Mouse (Mus musculus) liver, embryonic 16.5 days (tissue): ENCODE measurements around the gene R3hdm2. TPM values are rescaled to one million over a fixed set of nuclear protein-coding genes. Genes with fewer than 3 reads are reported as not detected.

Source experiments
- ATAC-seq: fragments of 200-750 bp; cut with Nextera tagmentation; 2 replicates; pipeline ENCODE4 v1.8.0; 2017; ENCODE audit warnings: low read depth, mild to moderate bottlenecking, moderate number of reproducible peaks, moderate library complexity
- H3K27ac ChIP-seq: fragments of 300-500 bp; sonication (generic); 2 replicates; pipeline ENCODE4 v1.5.1; 2014; ENCODE audit warnings: mild to moderate bottlenecking, low read length
- H3K27me3 ChIP-seq: fragments of 300-500 bp; sonication (generic); 2 replicates; pipeline ENCODE4 v1.6.1; 2014; ENCODE audit warnings: low read depth, low read length, mixed read lengths; ENCODE audit not compliant: control insufficient read depth, insufficient read depth
- H3K36me3 ChIP-seq: fragments of 300-500 bp; sonication (generic); 2 replicates; pipeline ENCODE4 v1.6.1; 2014; ENCODE audit warnings: mild to moderate bottlenecking; ENCODE audit not compliant: control insufficient read depth, insufficient read depth
- H3K4me1 ChIP-seq: fragments of 300-500 bp; sonication (generic); 2 replicates; pipeline ENCODE4 v1.6.1; 2014; ENCODE audit warnings: low read depth, low read length, mixed read lengths; ENCODE audit not compliant: control insufficient read depth
- H3K4me2 ChIP-seq: fragments of 300-500 bp; sonication (generic); 2 replicates; pipeline ENCODE4 v1.6.1; 2014; ENCODE audit warnings: low read depth, low read length, mixed read lengths
- H3K4me3 ChIP-seq: fragments of 300-500 bp; sonication (generic); 2 replicates; pipeline ENCODE4 v1.5.1; 2014; ENCODE audit warnings: low read depth, mild to moderate bottlenecking, low read length
- H3K9ac ChIP-seq: fragments of 300-500 bp; sonication (generic); 2 replicates; pipeline ENCODE4 v1.6.1; 2014; ENCODE audit warnings: low read depth, low read length
- H3K9me3 ChIP-seq: fragments of 300-500 bp; sonication (generic); replicated peaks from 2 replicates; pipeline ENCODE4 v1.6.1; 2016; ENCODE audit warnings: low read length; ENCODE audit not compliant: control insufficient read depth
- WGBS: fragments of 180-500 bp; shearing (Covaris S2); extraction: QIAGEN DNeasy Blood & Tissue Kit; methylation state at CpG from one replicate; pipeline ENCODE4 v1.1.7; 2014; ENCODE audit not compliant: insufficient replicate concordance; 5-methylcytosine and 5-hydroxymethylcytosine counted together
- polyA plus RNA-seq: library from polyadenylated mRNA; unstranded; fragments of >200 nt; fragmentation: Nextera tagmentation; extraction: Ambion mirVana; gene quantifications from 2 replicates; pipeline ENCODE4 v1.2.1, GENCODE M21; 2015

The R3hdm2 gene
- polyA plus RNA-seq, 1 experiment from 2014 or later, result 13.3 TPM

- no peak overlapping the region for H3K9ac ChIP-seq
- H3K27me3 ChIP-seq, result no peaks in the 10 kb centered on the region
- 80% methylated on average over 18 of the region's 18 CpGs for WGBS
- H3K4me3 ChIP-seq, result no peak overlapping the region
- peaks cover 25% of the 10 kb centered on the region for H3K36me3 ChIP-seq
- no peaks in the 10 kb centered on the region for H3K4me1 ChIP-seq
- no peak overlapping the region for H3K4me2 ChIP-seq
- no peak for ATAC-seq
- no peaks in the 10 kb centered on the region for H3K9me3 ChIP-seq
- no peak overlapping the region for H3K27ac ChIP-seq
These were observed 110.3 kb downstream of the R3hdm2 start for GRCm38 (mm10) chr10:127490160-127491127.

GRCm38 (mm10) chr10:127491128-127491512 lies 111.0 kb downstream of the R3hdm2 start:
- peaks cover 27% of the 10 kb centered on the region for H3K36me3 ChIP-seq
- no peak overlapping the region for H3K4me2 ChIP-seq
- no peak for ATAC-seq

GRCm38 (mm10) chr10:127492118-127492517 lies 112.0 kb downstream of the R3hdm2 start:
- no peaks in the 10 kb centered on the region for H3K27me3 ChIP-seq
- ATAC-seq, result no peak
- H3K4me2 ChIP-seq, result no peak overlapping the region
- 81% methylated on average over 3 of the region's 3 CpGs for WGBS
- no peaks in the 10 kb centered on the region for H3K4me1 ChIP-seq
- no peaks in the 10 kb centered on the region for H3K9me3 ChIP-seq
- H3K4me3 ChIP-seq, result no peak overlapping the region
- peaks cover 33% of the 10 kb centered on the region for H3K36me3 ChIP-seq
- no peak overlapping the region for H3K27ac ChIP-seq
- H3K9ac ChIP-seq, result no peak overlapping the region

More at GRCm38 (mm10) chr10:127491128-127491512, 111.0 kb downstream of the R3hdm2 start:
- 86% methylated on average over 8 of the region's 8 CpGs for WGBS
- H3K4me1 ChIP-seq, result no peaks in the 10 kb centered on the region
- no peak overlapping the region for H3K27ac ChIP-seq
- H3K4me3 ChIP-seq, result no peak overlapping the region
- no peak overlapping the region for H3K9ac ChIP-seq
- H3K9me3 ChIP-seq, result no peaks in the 10 kb centered on the region
- no peaks in the 10 kb centered on the region for H3K27me3 ChIP-seq

- Histone ChIP-seq H3K27ac (no peak overlapping the region), H3K4me2 (no peak overlapping the region), H3K4me3 (no peak overlapping the region), H3K9me3 (no peaks in the 10 kb centered on the region), H3K9ac (no peak overlapping the region), H3K36me3 (peaks cover 36% of the 10 kb centered on the region), H3K27me3 (no peaks in the 10 kb centered on the region), H3K4me1 (no peaks in the 10 kb centered on the region)
- ATAC-seq, result no peak
- 80% methylated on average over 3 of the region's 3 CpGs for WGBS
These were observed 116.0 kb downstream of the R3hdm2 start for GRCm38 (mm10) chr10:127496156-127496555.

- no peak for ATAC-seq
- Histone ChIP-seq H3K9me3 (no peaks in the 10 kb centered on the region), H3K4me3 (no peak overlapping the region), H3K4me2 (no peak overlapping the region), H3K4me1 (no peaks in the 10 kb centered on the region), H3K36me3 (peaks cover 25% of the 10 kb centered on the region), H3K27me3 (no peaks in the 10 kb centered on the region), H3K9ac (no peak overlapping the region), H3K27ac (no peak overlapping the region)
- 78% methylated on average over 5 of the region's 5 CpGs for WGBS
These were observed 119.4 kb downstream of the R3hdm2 start for GRCm38 (mm10) chr10:127499516-127499915.

- ATAC-seq, result no peak
- no peak overlapping the region for H3K27ac ChIP-seq
- peaks cover 20% of the 10 kb centered on the region for H3K36me3 ChIP-seq
- H3K4me2 ChIP-seq, result no peak overlapping the region
- H3K4me3 ChIP-seq, result no peak overlapping the region
- no peaks in the 10 kb centered on the region for H3K4me1 ChIP-seq
- no peaks in the 10 kb centered on the region for H3K27me3 ChIP-seq
- no peaks in the 10 kb centered on the region for H3K9me3 ChIP-seq
- no peak overlapping the region for H3K9ac ChIP-seq
- 67% methylated on average over 4 of the region's 4 CpGs for WGBS
These were observed 119.9 kb downstream of the R3hdm2 start for GRCm38 (mm10) chr10:127500042-127500441.

- 55% methylated on average over 13 of the region's 13 CpGs for WGBS
- no peaks in the 10 kb centered on the region for H3K27me3 ChIP-seq
- H3K27ac ChIP-seq, result no peak within 1 kb of the TSS
- no peak within 1 kb of the TSS for H3K4me3 ChIP-seq
- H3K4me1 ChIP-seq, result no peaks in the 10 kb centered on the region
- no peak within 1 kb of the TSS for H3K9ac ChIP-seq
- H3K4me2 ChIP-seq, result no peak within 1 kb of the TSS
- no peaks in the 10 kb centered on the region for H3K9me3 ChIP-seq
- ATAC-seq, result no peak
- peaks cover 13% of the 10 kb centered on the region for H3K36me3 ChIP-seq
These were observed 121.1 kb downstream of the R3hdm2 start, which contains the start of gene Stac3 for GRCm38 (mm10) chr10:127500894-127501893. Stac3 (plus strand) TSS chr10:127501686.

GRCm38 (mm10) chr10:127508239-127508638 lies 128.1 kb downstream of the R3hdm2 start:
- Histone ChIP-seq H3K27me3 (peaks cover 52% of the 10 kb centered on the region), H3K9ac (no peak overlapping the region), H3K36me3 (no peaks in the 10 kb centered on the region), H3K4me2 (peak overlapping the region; percentile 59; the same call in 1 of the 2 replicates), H3K27ac (no peak overlapping the region), H3K4me1 (peaks cover 18% of the 10 kb centered on the region), H3K4me3 (no peak overlapping the region), H3K9me3 (no peaks in the 10 kb centered on the region)
- ATAC-seq, result no peak
- WGBS, result 2% methylated on average over 15 of the region's 15 CpGs
